Mouse (Mus musculus) stomach, postnatal 0 days (tissue): Measurements from ENCODE around the gene Clasp2. TPM values are rescaled to one million over a fixed set of nuclear protein-coding genes. Genes with fewer than 3 reads are reported as not detected.

Experiments used
- ATAC-seq: fragments of 200-750 bp; cut with Nextera tagmentation; 2 replicates; pipeline ENCODE4 v1.8.0; 2017; ENCODE audit not compliant: low FRiP score, low TSS enrichment
- DNase-seq: peaks from one replicate; pipeline ENCODE4 v3.0.0-alpha.2; 2016; ENCODE audit warnings: low spot score
- H3K27ac ChIP-seq: fragments of 300-500 bp; sonication (generic); replicated peaks from 2 replicates; pipeline ENCODE4 v1.5.1; 2014; ENCODE audit warnings: mild to moderate bottlenecking, control low read depth
- H3K27me3 ChIP-seq: fragments of 300-500 bp; sonication (generic); 2 replicates; pipeline ENCODE4 v1.6.1; 2014; ENCODE audit warnings: low read length; ENCODE audit not compliant: control insufficient read depth, insufficient read depth
- H3K36me3 ChIP-seq: fragments of 300-500 bp; sonication (generic); 2 replicates; pipeline ENCODE4 v1.6.1; 2014; ENCODE audit warnings: low read length, mixed read lengths; ENCODE audit not compliant: control insufficient read depth, insufficient read depth
- H3K4me1 ChIP-seq: fragments of 300-500 bp; sonication (generic); replicated peaks from 2 replicates; pipeline ENCODE4 v1.6.1; 2014; ENCODE audit warnings: antibody characterized with exemption; ENCODE audit not compliant: control insufficient read depth, insufficient read depth
- H3K4me2 ChIP-seq: fragments of 300-500 bp; sonication (generic); replicated peaks from 2 replicates; pipeline ENCODE4 v1.6.1; 2014; ENCODE audit warnings: low read depth, mild to moderate bottlenecking, control low read depth, moderate library complexity
- H3K4me3 ChIP-seq: fragments of 300-500 bp; sonication (generic); 2 replicates; pipeline ENCODE4 v1.5.1; 2014; ENCODE audit warnings: low read depth, low read length, control low read depth
- H3K9ac ChIP-seq: fragments of 300-500 bp; sonication (generic); 2 replicates; pipeline ENCODE4 v1.6.1; 2014; ENCODE audit warnings: mild to moderate bottlenecking, low read length, control low read depth, mixed read lengths
- H3K9me3 ChIP-seq: fragments of 300-500 bp; sonication (generic); 2 replicates; pipeline ENCODE4 v1.6.1; 2016; ENCODE audit warnings: low read length; ENCODE audit not compliant: control insufficient read depth
- CTCF ChIP-seq: IDR thresholded peaks from 2 replicates; pipeline ENCODE4 v1.5.1; 2016; ENCODE audit warnings: antibody characterized with exemption, low read depth, mild to moderate bottlenecking, moderate library complexity
- EP300 ChIP-seq: optimal IDR thresholded peaks from 2 replicates; pipeline ENCODE3; 2016; ENCODE audit warnings: antibody characterized with exemption
- WGBS: fragments of 180-500 bp; shearing (Covaris S2); extraction: QIAGEN DNeasy Blood & Tissue Kit; methylation state at CpG from one replicate; pipeline ENCODE4 v1.1.7; 2014; 5-methylcytosine and 5-hydroxymethylcytosine counted together
- polyA plus RNA-seq: library from polyadenylated mRNA; unstranded; fragments of >200 nt; fragmentation: Nextera tagmentation; extraction: Ambion mirVana; gene quantifications from 2 replicates; pipeline ENCODE4 v1.2.1, GENCODE M21; 2015

Clasp2 gene
- polyA plus RNA-seq, 1 experiment from 2014 or later: 8.6 TPM

DNA sequence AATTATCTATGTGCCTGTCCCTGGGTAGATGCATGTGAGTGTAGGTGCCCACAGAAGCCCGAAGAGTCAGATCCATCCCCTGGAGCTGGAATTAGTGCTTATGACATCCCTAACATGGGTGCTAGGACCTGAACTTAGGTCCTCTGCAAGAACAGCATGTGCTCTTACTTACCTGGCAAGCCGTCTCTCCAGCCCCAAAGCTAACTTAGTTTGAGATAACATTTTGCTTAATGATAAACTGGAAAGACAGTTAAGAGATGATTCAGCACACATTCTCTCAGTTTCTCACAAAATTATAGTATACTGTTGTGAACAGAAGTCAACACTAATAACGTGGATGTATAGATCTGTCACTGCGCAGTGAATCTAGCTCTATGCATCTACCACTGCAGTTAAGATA is 225.6 kb downstream of the Clasp2 start:
- no peak for DNase-seq
- H3K36me3 ChIP-seq: peaks cover 17% of the 10 kb centered on the region; the same call in 1 of the 2 replicates

DNA sequence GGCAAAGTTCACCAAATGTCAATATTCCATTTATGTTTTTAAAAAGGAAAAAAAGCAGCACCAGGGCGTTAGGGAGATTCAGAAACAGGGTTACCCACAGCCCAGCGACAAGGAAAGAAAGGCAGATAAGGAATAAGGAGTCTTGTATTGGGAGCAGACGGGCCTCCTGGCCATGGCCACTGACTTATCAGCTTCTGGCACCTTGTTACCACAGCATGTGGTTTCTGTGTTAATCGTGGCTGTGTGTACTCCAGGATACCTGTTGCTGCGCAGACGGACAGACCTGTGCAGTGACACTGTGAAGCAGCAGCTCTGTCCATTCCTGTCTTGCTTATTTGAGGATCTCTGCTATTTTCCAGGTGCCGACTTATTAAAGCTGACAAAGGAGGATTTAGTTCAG is 227.7 kb downstream of the Clasp2 start:
- peak; percentile 45 for DNase-seq
- 77% methylated on average over 7 of the region's 7 CpGs for WGBS

More for the DNA sequence above, 225.6 kb downstream of the Clasp2 start:
- Histone ChIP-seq H3K9ac (no peak overlapping the region), H3K27ac (no peak overlapping the region), H3K4me3 (no peak overlapping the region), H3K27me3 (no peaks in the 10 kb centered on the region), H3K9me3 (no peaks in the 10 kb centered on the region), H3K4me2 (no peak overlapping the region), H3K4me1 (no peaks in the 10 kb centered on the region)
- WGBS: 83% methylated on average over 4 of the region's 4 CpGs
- TF ChIP-seq EP300 (no peak), CTCF (no peak)
- no peak for ATAC-seq

More for the DNA sequence above, 227.7 kb downstream of the Clasp2 start:
- Histone ChIP-seq H3K27me3 (no peaks in the 10 kb centered on the region), H3K9me3 (no peaks in the 10 kb centered on the region), H3K9ac (no peak overlapping the region), H3K4me2 (no peak overlapping the region), H3K27ac (no peak overlapping the region), H3K4me3 (no peak overlapping the region), H3K36me3 (peaks cover 10% of the 10 kb centered on the region; the same call in 1 of the 2 replicates), H3K4me1 (no peaks in the 10 kb centered on the region)
- TF ChIP-seq CTCF (no peak), EP300 (no peak)
- peak; percentile 82 for ATAC-seq

Other genes with a start within 250 kb of the Clasp2 start
- gene Pdcd6ip, start 33.2 kb upstream of the Clasp2 start, polyA plus RNA-seq: 69.4 and 70.8 TPM in 2 replicates
- 14.4 and 16.5 TPM in 2 replicates for gene Ubp1, start 189.5 kb downstream of the Clasp2 start, polyA plus RNA-seq